Mouse (Mus musculus): ENCODE measurements around the gene Fam81b. TPM values are rescaled to one million over a fixed set of nuclear protein-coding genes. Genes with fewer than 3 reads are reported as not detected.

Gene Fam81b
- polyA plus RNA-seq, 1 experiment = 24.1 TPM

- no peaks in the 10 kb centered on the region for H3K4me1 ChIP-seq (ENCODE audit: control insufficient read depth, insufficient read depth, low read length)
- H3K27ac ChIP-seq (ENCODE audit: control insufficient read depth, insufficient read depth, low read depth, low read length) = no peak overlapping the region
- no peak overlapping the region for H3K4me3 ChIP-seq (ENCODE audit: control insufficient read depth, low read depth, low read length)
- TF ChIP-seq CTCF (IDR thresholded peaks at IDR 0.05; ENCODE audit: control insufficient read depth, insufficient read depth, insufficient replicate concordance, low read depth, low read length) (no peak), POLR2A (IDR thresholded peaks at IDR 0.05; ENCODE audit: control insufficient read depth, low read depth, low read length) (no peak)
- no peaks in the 10 kb centered on the region for H3K36me3 ChIP-seq (ENCODE audit: control insufficient read depth, insufficient read depth, low read length)
- no peaks in the 10 kb centered on the region for H3K27me3 ChIP-seq (ENCODE audit: control insufficient read depth, insufficient read depth, low read length)
Observed at GRCm38 (mm10) chr13:76160587-76160986, 144.3 kb downstream of the Fam81b start.

DNA sequence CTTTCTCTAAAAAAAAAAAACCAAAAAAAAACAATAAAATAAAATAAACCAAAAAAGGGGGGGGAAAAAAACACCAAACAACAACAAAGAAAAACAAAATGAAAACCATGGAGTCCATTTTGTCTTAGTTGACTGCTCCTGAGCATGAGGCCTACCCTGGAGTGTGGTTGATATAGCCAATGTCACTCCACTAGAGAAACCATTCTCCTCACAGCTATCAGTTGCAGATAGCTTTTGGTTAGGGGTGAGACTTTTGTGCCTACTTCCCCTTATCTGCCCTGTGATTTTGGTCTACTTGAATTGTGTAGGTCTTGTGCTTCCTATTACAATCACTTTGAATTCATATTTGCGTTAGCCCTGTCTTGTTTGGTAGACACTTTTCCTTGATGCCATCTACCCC, 147.4 kb downstream of the Fam81b start:
- H3K27ac ChIP-seq (ENCODE audit: control insufficient read depth, insufficient read depth, low read depth, low read length) = no peak overlapping the region
- no peaks in the 10 kb centered on the region for H3K4me1 ChIP-seq (ENCODE audit: control insufficient read depth, insufficient read depth, low read length)
- no peak overlapping the region for H3K4me3 ChIP-seq (ENCODE audit: control insufficient read depth, low read depth, low read length)
- no peaks in the 10 kb centered on the region for H3K27me3 ChIP-seq (ENCODE audit: control insufficient read depth, insufficient read depth, low read length)
- TF ChIP-seq POLR2A (IDR thresholded peaks at IDR 0.05; ENCODE audit: control insufficient read depth, low read depth, low read length) (no peak), CTCF (IDR thresholded peaks at IDR 0.05; ENCODE audit: control insufficient read depth, insufficient read depth, insufficient replicate concordance, low read depth, low read length) (no peak)
- no peaks in the 10 kb centered on the region for H3K36me3 ChIP-seq (ENCODE audit: control insufficient read depth, insufficient read depth, low read length)

DNA sequence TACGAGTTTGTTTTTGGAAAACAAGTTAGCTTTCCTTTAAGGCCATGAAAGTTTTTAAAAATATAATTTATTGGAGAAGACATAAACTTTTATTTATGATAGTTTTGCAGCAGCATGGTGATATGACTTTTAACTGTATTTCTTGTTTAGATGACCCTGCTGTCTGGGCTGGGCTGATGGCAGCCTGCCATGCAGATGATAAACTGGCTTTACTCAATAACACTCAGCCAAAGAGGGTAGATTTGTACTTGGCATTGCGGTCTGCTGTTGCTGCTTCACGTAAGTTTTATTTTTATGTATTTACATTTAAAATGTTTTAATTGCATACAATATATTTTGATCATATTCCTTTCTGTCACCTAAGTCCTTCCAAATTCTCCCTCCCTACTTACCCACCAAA, 147.8 kb downstream of the Fam81b start:
- no peak overlapping the region for H3K27ac ChIP-seq (ENCODE audit: control insufficient read depth, insufficient read depth, low read depth, low read length)
- TF ChIP-seq POLR2A (IDR thresholded peaks at IDR 0.05; ENCODE audit: control insufficient read depth, low read depth, low read length) (no peak), CTCF (IDR thresholded peaks at IDR 0.05; ENCODE audit: control insufficient read depth, insufficient read depth, insufficient replicate concordance, low read depth, low read length) (no peak)
- no peaks in the 10 kb centered on the region for H3K4me1 ChIP-seq (ENCODE audit: control insufficient read depth, insufficient read depth, low read length)
- no peaks in the 10 kb centered on the region for H3K27me3 ChIP-seq (ENCODE audit: control insufficient read depth, insufficient read depth, low read length)
- no peak overlapping the region for H3K4me3 ChIP-seq (ENCODE audit: control insufficient read depth, low read depth, low read length)
- H3K36me3 ChIP-seq (ENCODE audit: control insufficient read depth, insufficient read depth, low read length) = no peaks in the 10 kb centered on the region

Other genes with a start within 250 kb of the Fam81b start
- not detected in 2 replicates for gene Gpr150, start 248.1 kb downstream of the Fam81b start, polyA plus RNA-seq (2012; rRNA removed)
- 3.3 and 5.1 TPM in 2 replicates for gene Arsk, start 206.4 kb downstream of the Fam81b start, polyA plus RNA-seq (2012; rRNA removed)
- 2.4 and 3.4 TPM in 2 replicates for gene Ttc37, start 206.3 kb downstream of the Fam81b start, polyA plus RNA-seq (2012; rRNA removed)
- gene Mctp1, start 79.5 kb upstream of the Fam81b start, polyA plus RNA-seq (2012; rRNA removed) = 0.22 and 0.44 TPM in 2 replicates